Comparison of ENCODE assay signal across 9 mouse cellular contexts in the genomic region with DNA sequence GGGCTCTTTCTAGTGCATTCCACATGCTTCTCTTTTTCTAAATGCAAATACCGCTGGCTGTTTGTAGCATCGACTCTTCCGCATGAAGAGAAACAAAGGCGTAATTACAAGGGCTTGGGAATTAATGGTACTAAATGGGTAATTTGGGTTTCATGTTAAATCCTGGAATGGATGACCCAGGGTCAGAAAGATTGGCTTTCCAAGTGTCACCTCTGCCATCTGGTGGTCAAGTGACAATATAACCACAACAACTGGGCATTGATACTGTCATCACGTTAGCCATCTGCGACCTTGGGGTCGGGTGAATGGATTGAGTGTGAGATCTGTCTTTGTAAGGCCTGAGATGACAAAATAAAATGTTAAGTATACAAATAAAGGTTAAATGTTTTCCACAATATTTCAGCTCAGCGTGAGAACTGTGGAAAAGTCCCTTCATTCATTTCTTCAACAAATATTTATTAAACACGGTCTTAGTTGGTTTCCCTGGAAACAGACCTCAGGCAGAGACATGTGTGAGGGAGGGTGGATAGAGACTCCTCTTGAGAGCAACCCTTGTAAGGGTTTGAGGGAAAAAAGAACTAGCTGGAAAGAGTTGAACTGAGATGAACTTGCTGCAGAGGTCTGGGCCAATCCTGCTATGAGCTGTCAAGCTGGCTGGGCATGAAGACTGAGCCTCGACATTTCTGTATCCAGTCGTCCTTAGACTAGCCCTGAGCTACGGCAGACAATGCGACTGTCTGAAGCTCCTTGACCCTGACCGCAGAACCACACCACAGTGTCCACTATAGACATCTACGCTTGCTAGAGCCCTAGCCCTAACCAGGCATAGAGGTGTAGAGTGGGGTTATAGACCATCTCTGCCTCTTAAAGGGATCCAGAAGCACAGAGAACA. TPM values are rescaled to one million over a fixed set of nuclear protein-coding genes. Genes with fewer than 3 reads are reported as not detected.
DNase-seq lines count a peak whose midpoint lies in the region; ATAC-seq and TF ChIP-seq lines count a peak whose summit lies in the region.
"Had no signal": no experiment of that assay in that cellular context is flagged by ENCODE, and none has a peak within 500 bp of the region (broad histone marks: within the 10 kb centered on the region; RNA-seq: fewer than 3 reads in every experiment).

No protein-coding gene starts in this region.

- no peak overlapping the region for H3K4me2 ChIP-seq in midbrain, embryonic 15.5 days
- H3K4me2 ChIP-seq: heart, embryonic 15.5 days had no signal

- no peaks in the 10 kb centered on the region for H3K27me3 ChIP-seq in midbrain, embryonic 15.5 days (replicated peaks)
- H3K27me3 ChIP-seq: heart, embryonic 15.5 days had no signal

- 0 out of 2 replicates have a peak overlapping the region, but pooled peaks have one; percentile 35 for H3K27ac ChIP-seq in gastrocnemius, adult 2 months
- H3K27ac ChIP-seq in midbrain, embryonic 15.5 days = no peak overlapping the region
- H3K27ac ChIP-seq: heart, embryonic 15.5 days had no signal

- no peaks in the 10 kb centered on the region for H3K9me3 ChIP-seq in midbrain, embryonic 15.5 days
- H3K9me3 ChIP-seq: heart, embryonic 15.5 days had no signal

- H3K9ac ChIP-seq in midbrain, embryonic 15.5 days = no peak overlapping the region
- H3K9ac ChIP-seq: heart, embryonic 15.5 days had no signal

- H3K36me3 ChIP-seq in midbrain, embryonic 15.5 days (replicated peaks) = no peaks in the 10 kb centered on the region
- H3K36me3 ChIP-seq: heart, embryonic 15.5 days had no signal

- no peak overlapping the region for H3K4me3 ChIP-seq in gastrocnemius, adult 2 months
- no peak overlapping the region for H3K4me3 ChIP-seq in midbrain, embryonic 15.5 days
- H3K4me3 ChIP-seq: heart, embryonic 15.5 days had no signal

- no peaks in the 10 kb centered on the region; the same call in 1 of the 2 replicates for H3K4me1 ChIP-seq in midbrain, embryonic 15.5 days

- 44% methylated on average over 15 of the region's 15 CpGs for WGBS in midbrain, embryonic 15.5 days

- 0 out of 2 replicates have a peak, but pooled peaks have one; percentile 37 for ATAC-seq in midbrain, embryonic 15.5 days (replicated peaks)

- intact Hi-C loops in gastrocnemius, adult 2 months (cut with DNase I) = loop anchor here (10.0 kb wide), 1 partner anchor 606 kb away; no protein-coding TSS in a partner anchor

- DNase-seq in gastrocnemius, adult 2 months = no peak
- DNase-seq in gastrocnemius, postnatal 10 days = no peak
- peak; percentile 35 to 39 for DNase-seq in B cell, adult 2 months
- peak; percentile 50 for DNase-seq in brain, adult 2 months (ENCODE audit: low read depth, low spot score)
- peak; percentile 50 for DNase-seq in induced T-regulatory cell, adult 2 months (ENCODE audit: low read depth)
- no peak for DNase-seq in spleen, postnatal 4 days (ENCODE audit: low spot score in 2 of 2)
- DNase-seq in thymus, postnatal 4 days = no peak

- TF ChIP-seq CTCF in gastrocnemius, adult 2 months (IDR thresholded peaks at IDR 0.05) = peak; percentile 67

RNA-seq across cellular contexts. Expression of gene Thada, which starts 14.7 kb away (rescaled TPM):
- total RNA-seq in gastrocnemius, adult 2 months (2021) = 1 to 10 TPM; 5.6 to 6.8 TPM
- total RNA-seq in gastrocnemius, postnatal 10 days (2021) = 1 to 10 TPM; 5.9 to 8.4 TPM
- polyA plus RNA-seq in midbrain, embryonic 15.5 days (2015; fragmentation: Nextera tagmentation; extraction: Ambion mirVana) = 7.8 and 8.1 TPM in 2 replicates

RNA-seq across cellular contexts. Expression of gene Plekhh2, which starts 31.0 kb away (rescaled TPM):
- total RNA-seq in gastrocnemius, adult 2 months (2021) = 1 to 10 TPM in 1 of 2 experiments, under 1 TPM in 1; 0.77 to 1.7 TPM
- 1 to 10 TPM; 8.1 to 9.0 TPM for total RNA-seq in gastrocnemius, postnatal 10 days (2021)
- 2.2 and 2.6 TPM in 2 replicates for polyA plus RNA-seq in midbrain, embryonic 15.5 days (2015; fragmentation: Nextera tagmentation; extraction: Ambion mirVana)

Comparison
In these comparisons a context has a peak if more than half of its experiments do, and no peak if none do; other contexts are left out.
1. DNase-seq: peak in B cell, adult 2 months (2 of 2), brain, adult 2 months (single experiment) and induced T-regulatory cell, adult 2 months (single experiment); none in gastrocnemius, adult 2 months (single experiment), gastrocnemius, postnatal 10 days (single experiment), spleen, postnatal 4 days (0 of 2) and thymus, postnatal 4 days (single experiment).